Mouse (Mus musculus): ENCODE results near the gene Sec63.
A peak's percentile ranks its signal among the peaks of the same experiment; 100 is the strongest.

The Sec63 gene

GRCm38 (mm10) chr10:42760999-42761900 is at the start of gene Sec63:
Gene Sec63, plus strand, starts transcription at chr10:42761496.
- peak; percentile 98 to 100 for DNase-seq (ENCODE audit: inconsistent age in 2 of 2, low spot score in 1 of 2)

DNA sequence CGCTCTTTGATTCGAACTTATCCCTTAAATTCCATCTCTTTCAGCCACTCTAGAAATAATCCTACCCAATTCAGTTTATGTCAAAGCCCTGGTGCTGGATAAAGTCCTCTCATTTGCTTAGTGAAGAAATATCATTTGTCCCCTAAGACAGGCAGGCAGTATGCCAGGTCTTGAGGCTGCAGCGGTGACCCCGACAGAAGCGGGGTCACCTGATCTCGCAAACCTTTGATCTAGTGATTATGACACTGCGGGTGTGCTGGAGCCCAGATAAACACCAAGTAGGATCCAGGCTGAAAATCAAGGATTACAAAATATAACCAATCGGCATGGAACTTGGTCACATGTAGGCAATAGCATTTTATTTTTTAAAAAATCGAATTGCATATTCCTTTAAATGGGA is 46.6 kb upstream of the Sec63 start:
- DNase-seq (ENCODE audit: inconsistent age in 2 of 2, low spot score in 1 of 2) = peak in 1 of 2 experiments; percentile 70

GRCm38 (mm10) chr10:42715366-42716035 is 45.8 kb upstream of the Sec63 start:
- no peak for DNase-seq (ENCODE audit: inconsistent age in 2 of 2, low spot score in 1 of 2)

DNA sequence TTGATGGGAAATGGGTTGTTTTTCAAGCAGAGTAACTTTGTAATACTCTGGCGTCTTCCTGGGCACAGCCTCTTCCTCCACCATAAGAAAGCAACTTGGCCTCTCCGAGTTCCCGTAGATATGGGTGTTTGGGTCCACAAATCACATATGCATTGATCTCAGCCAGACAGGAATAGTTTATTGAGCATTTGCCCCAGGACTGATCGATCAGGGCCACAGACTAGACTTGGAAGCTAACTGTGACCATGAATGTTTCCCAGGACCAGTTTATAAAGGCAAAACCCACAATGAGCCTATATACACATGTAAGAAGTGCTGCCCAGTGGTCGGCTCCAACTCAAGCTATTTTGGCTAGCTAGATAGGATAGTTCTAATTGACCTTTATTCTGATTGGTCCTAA is 39.2 kb upstream of the Sec63 start:
- DNase-seq (ENCODE audit: inconsistent age in 2 of 2, low spot score in 1 of 2) = no peak

DNA sequence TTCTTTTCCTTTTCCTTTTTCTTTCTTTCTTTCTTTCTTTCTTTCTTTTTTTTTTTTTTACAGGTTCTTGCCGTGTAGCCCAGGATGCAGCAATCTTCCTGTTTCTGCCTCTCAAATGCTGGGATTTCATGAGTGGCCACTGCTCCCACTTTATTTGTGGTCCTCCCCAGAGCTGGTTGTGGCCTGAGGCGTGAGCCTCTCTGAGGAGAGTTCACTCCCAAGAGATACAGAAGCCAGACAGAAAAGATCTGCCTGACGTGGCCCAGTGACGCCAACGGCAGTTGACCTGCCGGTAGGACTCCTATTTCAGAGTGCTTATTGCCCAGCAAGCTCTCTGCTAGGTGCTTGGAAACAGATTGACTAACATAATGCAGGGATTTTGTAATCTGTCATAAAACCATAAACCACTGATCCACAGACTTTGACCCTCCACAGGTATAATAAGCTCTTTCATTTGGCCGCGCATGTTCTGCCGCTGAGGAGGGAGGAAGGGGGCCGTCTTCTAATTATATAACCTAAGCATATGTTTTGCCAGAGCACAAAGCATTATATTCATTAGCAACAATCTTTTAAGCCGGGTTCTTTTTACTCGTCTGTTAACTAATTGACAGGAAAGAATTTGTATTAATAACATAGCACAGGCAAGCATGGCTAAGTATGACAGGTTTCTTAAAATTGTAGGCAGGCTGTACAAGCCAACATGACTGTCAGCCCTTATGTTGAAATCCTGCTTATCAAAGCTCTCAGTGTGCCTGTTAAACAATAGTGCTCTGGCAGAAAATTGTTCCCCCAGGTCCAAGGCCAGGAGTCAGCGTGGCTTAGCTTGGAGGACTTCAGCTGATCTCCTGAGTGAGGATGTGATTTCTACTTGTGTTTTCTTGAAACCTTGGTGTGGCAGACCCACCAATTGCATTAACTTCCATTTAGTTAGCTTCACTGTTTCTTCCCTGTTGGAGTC is 37.7 kb upstream of the Sec63 start:
- peak; percentile 37 to 53 for DNase-seq (ENCODE audit: inconsistent age in 2 of 2, low spot score in 1 of 2)

DNA sequence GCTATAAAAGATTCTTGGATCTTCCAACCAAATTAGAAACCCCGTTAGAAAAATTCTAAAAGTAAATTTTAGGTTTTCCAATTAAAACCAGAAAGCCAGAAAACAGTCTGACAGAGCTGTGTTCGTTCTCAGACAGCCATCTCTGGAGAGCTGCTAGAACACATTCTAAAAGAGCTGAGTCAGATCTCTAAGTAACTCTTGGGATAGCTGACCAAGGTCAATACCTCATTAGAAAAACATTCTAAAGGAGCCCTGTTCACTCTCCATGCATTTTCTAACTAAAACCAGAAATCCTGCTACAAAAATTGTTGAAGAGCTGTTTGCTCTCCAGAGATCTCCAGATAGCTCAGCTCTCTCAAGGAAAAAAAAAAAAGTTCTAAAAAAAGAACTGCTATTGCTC is 31.7 kb upstream of the Sec63 start:
- DNase-seq (ENCODE audit: inconsistent age in 2 of 2, low spot score in 1 of 2) = no peak

DNA sequence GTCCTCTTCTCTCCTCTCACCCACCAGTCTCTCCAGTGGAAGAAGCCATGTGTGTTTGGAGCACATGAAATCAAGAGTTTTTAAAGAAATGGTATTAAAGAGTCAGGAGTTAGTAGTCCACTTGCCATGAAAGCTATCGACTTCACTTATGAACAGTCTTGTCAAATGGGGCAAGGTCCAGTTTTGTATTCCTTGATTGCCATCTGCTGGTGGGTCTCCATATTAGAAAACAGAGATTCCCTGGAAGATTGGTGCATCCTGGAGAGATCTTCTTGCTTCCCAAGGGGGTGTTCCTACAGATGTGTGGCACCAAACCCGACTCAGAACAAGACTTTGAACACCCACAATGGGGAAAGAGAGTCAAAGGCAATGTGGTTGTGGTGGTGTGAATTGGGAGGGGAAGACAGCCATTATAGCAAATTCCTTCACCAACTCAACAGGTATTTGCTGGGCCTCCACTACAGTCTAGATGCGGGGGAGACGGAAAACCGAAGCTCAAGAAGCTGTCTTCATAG is 26.7 kb upstream of the Sec63 start:
- DNase-seq (ENCODE audit: inconsistent age in 2 of 2, low spot score in 1 of 2) = peak; percentile 43 to 89

GRCm38 (mm10) chr10:42751813-42752212 is 9.5 kb upstream of the Sec63 start:
- no peak for DNase-seq (ENCODE audit: inconsistent age in 2 of 2, low spot score in 1 of 2)

GRCm38 (mm10) chr10:42754341-42754740 is 7.0 kb upstream of the Sec63 start:
- DNase-seq (ENCODE audit: inconsistent age in 2 of 2, low spot score in 1 of 2) = peak; percentile 32 to 66

DNA sequence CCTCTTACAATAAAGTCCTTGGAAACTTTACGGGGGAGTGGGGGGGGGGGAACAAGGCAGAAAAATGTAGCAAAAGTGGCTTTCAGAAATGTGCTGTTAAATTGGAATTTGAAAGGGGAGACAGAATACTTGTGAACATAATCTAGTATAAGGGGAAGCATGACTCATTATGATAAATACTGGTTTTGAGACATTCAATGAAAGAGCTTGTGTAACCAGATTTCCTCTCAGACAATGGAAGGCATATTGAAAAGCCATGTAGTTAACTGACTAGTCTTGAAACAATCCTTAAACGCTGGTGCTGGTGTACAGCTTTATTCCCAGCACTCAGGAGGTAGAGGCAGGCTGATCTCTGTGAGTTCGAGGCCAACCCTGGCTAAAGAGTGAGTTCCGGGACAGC is 1.6 kb upstream of the Sec63 start:
- DNase-seq (ENCODE audit: inconsistent age in 2 of 2, low spot score in 1 of 2) = peak in 1 of 2 experiments; percentile 50

DNA sequence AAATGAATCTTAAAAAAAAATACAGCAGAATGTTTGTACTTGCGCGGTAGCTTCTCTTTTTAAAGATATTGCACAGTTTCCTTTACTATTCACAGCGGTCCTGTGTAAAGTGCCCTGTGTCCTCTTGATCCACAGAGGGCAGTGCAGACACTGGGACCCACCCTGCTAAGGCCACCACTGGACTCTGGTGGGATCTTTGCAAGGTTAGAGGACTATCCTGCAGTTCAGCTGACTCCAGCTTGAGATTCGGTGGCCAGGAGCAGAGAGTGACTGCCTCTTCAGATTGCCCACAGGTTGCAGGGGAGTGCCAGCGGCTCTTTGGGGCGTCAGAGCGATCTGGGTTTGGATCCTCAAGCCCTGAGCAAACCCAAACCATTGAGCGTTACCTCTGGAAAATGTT is 967 bp upstream of the Sec63 start:
- peak; percentile 33 to 64 for DNase-seq (ENCODE audit: inconsistent age in 2 of 2, low spot score in 1 of 2)

DNA sequence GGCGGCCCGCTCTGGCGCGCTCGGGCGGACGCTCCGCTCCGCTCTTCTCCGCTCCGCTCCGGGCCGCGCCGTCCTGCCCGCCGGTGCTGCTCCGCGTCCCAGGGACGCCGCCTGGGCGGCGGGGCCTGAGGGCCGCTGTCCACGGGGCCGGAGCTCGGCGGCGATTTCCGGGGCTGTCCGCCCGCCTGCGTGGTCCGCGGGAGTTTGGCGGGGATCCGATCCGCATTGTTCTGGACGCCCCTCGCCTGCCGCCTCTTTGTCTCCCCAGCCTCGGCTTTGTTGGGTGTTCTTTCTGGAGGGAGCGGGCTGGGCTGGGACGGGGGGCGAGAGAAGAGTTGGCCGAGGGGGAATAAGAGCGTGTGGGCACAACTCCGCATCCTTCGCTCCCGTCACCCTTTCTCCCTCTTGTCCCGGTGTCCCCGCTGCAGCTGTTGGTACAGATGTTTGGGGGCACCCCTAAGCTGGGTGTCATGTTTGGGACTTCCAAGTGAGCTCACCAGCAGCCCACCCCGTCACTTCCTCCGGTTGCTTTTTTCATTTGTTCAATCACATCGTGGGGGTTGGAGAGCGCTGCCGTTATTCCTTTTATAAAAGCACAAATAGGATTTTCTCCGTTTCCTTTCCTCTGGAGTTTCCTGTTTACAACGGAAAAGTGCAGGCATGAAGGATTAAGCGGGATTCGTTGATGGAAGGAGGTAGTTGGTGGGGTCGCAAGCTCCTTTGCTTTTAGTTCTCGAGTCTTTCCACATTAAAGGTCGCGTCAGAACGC is 789 bp downstream of the Sec63 start:
- peak in 1 of 2 experiments; percentile 84 for DNase-seq (ENCODE audit: inconsistent age in 2 of 2, low spot score in 1 of 2)

GRCm38 (mm10) chr10:42762670-42763058 is 1.4 kb downstream of the Sec63 start:
- DNase-seq (ENCODE audit: inconsistent age in 2 of 2, low spot score in 1 of 2) = no peak

DNA sequence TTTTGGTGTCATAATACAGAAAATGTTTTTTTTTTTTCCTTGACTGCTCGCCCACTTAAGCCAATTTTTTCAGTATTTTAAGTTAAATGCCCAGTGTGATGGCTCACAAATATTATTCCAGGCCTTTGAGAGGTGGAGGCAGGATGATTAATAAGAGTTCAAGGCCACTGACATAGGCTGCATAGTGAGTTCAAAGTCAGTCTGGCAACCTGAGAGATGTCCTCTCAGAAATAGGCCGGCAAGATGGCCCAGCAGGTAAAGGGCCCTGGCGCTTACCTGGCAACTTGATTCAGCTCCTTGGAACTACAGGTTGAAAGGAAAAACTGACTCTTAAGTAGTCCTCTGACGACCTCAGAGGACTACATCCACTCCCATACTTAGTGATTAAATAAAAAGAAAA is 1.9 kb downstream of the Sec63 start:
- DNase-seq (ENCODE audit: inconsistent age in 2 of 2, low spot score in 1 of 2) = peak; percentile 12 to 53

DNA sequence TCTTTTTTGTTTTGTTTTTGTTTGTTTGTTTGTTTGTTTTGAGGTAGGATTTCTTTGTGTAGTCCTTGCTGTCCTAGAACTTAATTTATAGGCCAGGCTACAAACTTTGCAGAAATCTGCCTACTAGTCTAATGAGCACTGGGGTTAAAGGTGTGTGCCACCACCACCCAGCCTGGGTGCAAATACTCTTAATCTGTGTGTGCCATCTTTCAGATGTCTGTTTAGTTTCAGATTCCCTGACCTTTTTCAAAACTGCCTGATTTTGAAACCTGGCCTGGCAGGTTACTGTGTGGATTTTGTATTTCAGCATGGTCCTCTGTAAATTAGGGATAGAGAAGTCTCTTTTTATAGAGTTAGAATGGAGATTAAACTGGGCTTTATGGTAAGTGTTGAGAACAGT is 4.0 kb downstream of the Sec63 start:
- no peak for DNase-seq (ENCODE audit: inconsistent age in 2 of 2, low spot score in 1 of 2)

DNA sequence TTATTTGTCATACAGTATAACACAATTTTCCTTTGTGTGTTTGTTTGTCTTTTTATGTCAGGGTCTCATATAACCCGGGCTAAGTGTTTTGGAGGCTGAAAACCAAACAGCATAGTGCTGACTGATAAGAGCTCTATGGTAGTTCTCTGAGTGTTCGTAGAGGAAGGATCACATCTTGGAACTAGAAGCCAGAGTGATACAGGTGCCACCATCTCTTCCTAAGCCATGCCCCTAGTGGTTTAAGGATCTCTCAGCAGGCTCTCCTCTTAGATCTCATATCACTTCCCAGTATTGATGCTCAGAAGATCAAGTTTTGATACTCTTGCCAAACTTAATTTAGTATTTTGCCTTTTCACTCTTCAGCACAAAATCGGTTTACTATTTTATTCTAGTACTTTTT is 14.2 kb downstream of the Sec63 start:
- DNase-seq (ENCODE audit: inconsistent age in 2 of 2, low spot score in 1 of 2) = no peak

DNA sequence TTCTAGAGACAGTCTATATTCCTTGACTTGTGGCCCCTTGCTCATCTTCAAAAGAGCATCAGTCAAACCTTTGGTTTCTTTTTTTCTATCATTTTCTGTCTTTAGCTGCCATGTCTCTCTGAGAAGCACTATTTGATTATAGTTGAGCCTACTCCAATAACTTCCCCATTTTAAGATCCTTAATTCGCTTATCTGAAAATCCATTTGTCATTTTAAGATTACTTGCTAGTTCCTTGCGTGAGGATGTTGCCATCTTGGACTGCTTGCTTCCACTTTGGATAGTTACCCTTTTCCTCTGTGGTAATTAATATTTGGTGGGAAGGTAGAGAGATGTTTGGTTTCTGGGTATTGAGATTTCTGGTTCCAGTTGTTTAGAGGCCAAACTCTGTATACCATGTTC is 19.5 kb downstream of the Sec63 start:
- no peak for DNase-seq (ENCODE audit: inconsistent age in 2 of 2, low spot score in 1 of 2)

- DNase-seq (ENCODE audit: inconsistent age in 2 of 2, low spot score in 1 of 2) = peak in 1 of 2 experiments; percentile 14
Observed at GRCm38 (mm10) chr10:42781672-42782071, 20.4 kb downstream of the Sec63 start.

DNA sequence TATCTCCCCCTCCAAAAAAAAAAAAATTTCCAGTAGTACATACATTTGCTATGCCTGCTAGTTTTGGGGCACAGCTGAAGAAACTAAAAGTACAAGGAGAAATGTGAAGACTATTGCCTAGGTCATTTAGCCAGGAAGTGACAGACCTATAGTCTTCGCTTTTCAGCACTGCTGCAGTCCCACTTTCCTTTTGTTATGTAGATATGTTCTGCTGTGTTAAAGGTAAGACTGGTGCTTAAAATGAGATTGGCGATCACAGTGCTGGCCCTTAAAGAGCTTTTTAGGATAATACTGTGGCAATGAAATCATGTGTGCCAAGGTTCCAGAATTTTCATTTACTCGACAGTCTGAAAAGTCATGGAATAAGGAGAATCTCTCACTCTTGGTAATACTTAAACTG is 39.6 kb downstream of the Sec63 start:
- DNase-seq (ENCODE audit: inconsistent age in 2 of 2, low spot score in 1 of 2) = no peak

DNA sequence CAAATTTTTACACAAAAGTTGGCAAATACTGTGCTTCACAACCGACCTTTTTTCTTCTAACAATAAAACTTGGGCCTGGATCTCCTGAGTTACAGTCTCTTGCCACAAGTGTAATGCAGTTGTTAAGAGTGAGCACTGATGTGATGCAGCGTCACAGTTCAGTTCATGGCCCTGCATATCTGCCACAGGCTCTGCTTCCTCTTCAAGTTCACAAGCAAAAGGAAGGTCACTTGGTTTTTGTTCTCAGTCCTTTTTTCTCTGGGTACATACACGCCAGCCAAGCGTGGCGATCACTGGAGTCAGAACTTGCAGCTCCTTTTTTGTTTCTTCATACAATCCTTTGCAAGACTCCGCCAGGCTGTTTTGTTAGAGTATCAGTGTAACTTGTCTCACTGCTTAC is 64.6 kb downstream of the Sec63 start:
- DNase-seq (ENCODE audit: inconsistent age in 2 of 2, low spot score in 1 of 2) = no peak
